ENCODE assay signal across 10 mouse cellular contexts in the genomic region with DNA sequence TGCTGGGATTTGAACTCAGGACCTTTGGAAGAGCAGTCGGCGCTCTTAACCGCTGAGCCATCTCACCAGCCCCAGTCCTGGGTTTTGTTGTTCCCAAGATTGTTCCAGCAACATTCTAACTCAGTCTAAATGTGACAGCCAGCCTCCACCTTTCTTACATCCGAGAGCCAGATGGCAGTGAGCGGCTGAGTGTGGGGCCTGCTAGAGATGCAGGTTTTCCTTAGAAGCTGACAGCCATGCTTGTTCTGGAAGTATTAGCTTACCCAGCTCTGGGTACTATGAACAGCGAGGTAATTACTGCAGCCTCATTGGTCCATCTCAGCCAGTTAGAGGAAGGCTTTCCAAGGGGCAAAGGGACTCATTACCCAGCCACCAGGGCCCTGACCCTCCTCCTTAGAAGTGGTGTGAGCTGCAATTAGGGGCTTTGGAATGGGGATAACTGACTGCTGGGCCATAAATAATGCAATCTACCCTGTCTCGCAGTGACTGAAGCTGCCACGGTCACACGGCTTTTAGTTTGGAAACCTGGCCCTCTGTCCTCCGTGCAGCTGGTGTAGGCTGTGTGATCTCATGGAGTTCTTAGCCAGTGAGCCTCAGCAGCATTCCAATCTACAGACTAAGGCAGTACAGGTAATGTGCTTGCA. TPM values are rescaled to one million over a fixed set of nuclear protein-coding genes. Genes with fewer than 3 reads are reported as not detected.
DNase-seq lines count a peak whose midpoint lies in the region; ATAC-seq and TF ChIP-seq lines count a peak whose summit lies in the region.
"Had no signal": no experiment of that assay in that cellular context is flagged by ENCODE, and none has a peak within 500 bp of the region (broad histone marks: within the 10 kb centered on the region; RNA-seq: fewer than 3 reads in every experiment).

No protein-coding gene starts in this region.

- no peak for TF ChIP-seq EP300 in stomach, postnatal 0 days (optimal IDR thresholded peaks at IDR 0.05)

- ATAC-seq in heart, embryonic 12.5 days (ENCODE audit: insufficient number of reproducible peaks, low FRiP score), result no peak
- ATAC-seq in heart, embryonic 16.5 days (replicated peaks; ENCODE audit: extremely low read depth, insufficient read depth, low FRiP score), result no peak
- no peak for ATAC-seq in cerebellum, adult (ENCODE audit: insufficient number of reproducible peaks, low FRiP score, low TSS enrichment)
- ATAC-seq in stomach, postnatal 0 days (ENCODE audit: low FRiP score, low TSS enrichment), result no peak

- H3K4me1 ChIP-seq in heart, embryonic 12.5 days (replicated peaks), result peaks cover 58% of the 10 kb centered on the region
- H3K4me1 ChIP-seq in brown adipose tissue, adult 24 weeks (ENCODE audit: control insufficient read depth, insufficient read depth, insufficient read length, low read length), result peaks cover 33% of the 10 kb centered on the region
- peaks cover 52% of the 10 kb centered on the region for H3K4me1 ChIP-seq in heart, embryonic 16.5 days (ENCODE audit: control insufficient read depth, insufficient read depth, low read length)
- peaks cover 42% of the 10 kb centered on the region for H3K4me1 ChIP-seq in midbrain, embryonic 10.5 days
- peaks cover 13% of the 10 kb centered on the region for H3K4me1 ChIP-seq in stomach, postnatal 0 days (replicated peaks; ENCODE audit: control insufficient read depth, insufficient read depth)

- peaks cover 12% of the 10 kb centered on the region for H3K36me3 ChIP-seq in heart, embryonic 12.5 days
- H3K36me3 ChIP-seq in heart, embryonic 16.5 days (ENCODE audit: control insufficient read depth, insufficient read depth), result peaks cover 7% of the 10 kb centered on the region
- H3K36me3 ChIP-seq in midbrain, embryonic 10.5 days, result peaks cover 45% of the 10 kb centered on the region
- 0 out of 2 replicates have a peak, but pooled peaks cover 5% of the 10 kb centered on the region for H3K36me3 ChIP-seq in stomach, postnatal 0 days (ENCODE audit: control insufficient read depth, insufficient read depth, low read length)

- WGBS in heart, embryonic 12.5 days, result 88% methylated on average over 10 of the region's 10 CpGs
- 81% methylated on average over 10 of the region's 10 CpGs for WGBS in heart, embryonic 16.5 days
- 68% methylated on average over 10 of the region's 10 CpGs for WGBS in midbrain, embryonic 10.5 days
- WGBS in stomach, postnatal 0 days, result 77% methylated on average over 10 of the region's 10 CpGs

- no peak overlapping the region for H3K4me3 ChIP-seq in heart, embryonic 12.5 days
- H3K4me3 ChIP-seq in brown adipose tissue, adult 24 weeks (ENCODE audit: insufficient read depth, low read depth, low read length), result no peak overlapping the region
- no peak overlapping the region for H3K4me3 ChIP-seq in heart, embryonic 16.5 days (ENCODE audit: low read length)
- no peak overlapping the region for H3K4me3 ChIP-seq in midbrain, embryonic 10.5 days
- no peak overlapping the region for H3K4me3 ChIP-seq in stomach, postnatal 0 days (ENCODE audit: low read depth, low read length)
- H3K4me3 ChIP-seq: erythroblast, embryonic 14.5 days had no signal

- no peak overlapping the region for H3K4me2 ChIP-seq in heart, embryonic 12.5 days
- H3K4me2 ChIP-seq in heart, embryonic 16.5 days (ENCODE audit: low read depth, low read length), result no peak overlapping the region
- no peak overlapping the region for H3K4me2 ChIP-seq in stomach, postnatal 0 days (replicated peaks; ENCODE audit: low read depth)

- H3K27me3 ChIP-seq in heart, embryonic 12.5 days (replicated peaks), result no peaks in the 10 kb centered on the region
- H3K27me3 ChIP-seq in heart, embryonic 16.5 days (ENCODE audit: control insufficient read depth, insufficient read depth, low read length), result no peaks in the 10 kb centered on the region
- H3K27me3 ChIP-seq in midbrain, embryonic 10.5 days (ENCODE audit: low read depth, poor library complexity, severe bottlenecking), result no peaks in the 10 kb centered on the region
- no peaks in the 10 kb centered on the region for H3K27me3 ChIP-seq in stomach, postnatal 0 days (ENCODE audit: control insufficient read depth, insufficient read depth, low read length)

- no peak overlapping the region for H3K27ac ChIP-seq in heart, embryonic 12.5 days (ENCODE audit: poor library complexity, severe bottlenecking)
- 0 out of 2 replicates have a peak overlapping the region, but pooled peaks have one; percentile 30 for H3K27ac ChIP-seq in brown adipose tissue, adult 24 weeks (replicated peaks; ENCODE audit: low read depth, low read length)
- H3K27ac ChIP-seq in heart, embryonic 16.5 days (ENCODE audit: low read length), result no peak overlapping the region
- peak overlapping the region; percentile 68 for H3K27ac ChIP-seq in midbrain, embryonic 10.5 days (replicated peaks)
- no peak overlapping the region for H3K27ac ChIP-seq in stomach, postnatal 0 days (replicated peaks)

- peak overlapping the region; percentile 42; the same call in 1 of the 2 replicates for H3K9ac ChIP-seq in heart, embryonic 12.5 days
- H3K9ac ChIP-seq in heart, embryonic 16.5 days (ENCODE audit: low read length), result peak overlapping the region; percentile 44; the same call in 1 of the 2 replicates
- no peak overlapping the region for H3K9ac ChIP-seq in stomach, postnatal 0 days (ENCODE audit: low read length)

- DNase-seq in heart, postnatal 4 days, result no peak
- DNase-seq in midbrain, embryonic 10.5 days (ENCODE audit: low spot score), result no peak
- no peak for DNase-seq in spleen, postnatal 4 days (ENCODE audit: low spot score in 2 of 2)
- DNase-seq in stomach, postnatal 0 days (ENCODE audit: low spot score), result no peak
- DNase-seq: adrenal gland, postnatal 14 days had no signal

- 0 out of 2 replicates have a peak, but pooled peaks cover 4% of the 10 kb centered on the region for H3K9me3 ChIP-seq in heart, embryonic 12.5 days (replicated peaks)
- no peaks in the 10 kb centered on the region for H3K9me3 ChIP-seq in heart, embryonic 16.5 days (replicated peaks; ENCODE audit: control insufficient read depth, low read length)
- H3K9me3 ChIP-seq in midbrain, embryonic 10.5 days (replicated peaks), result peaks cover 6% of the 10 kb centered on the region; the same call in 1 of the 2 replicates
- no peaks in the 10 kb centered on the region for H3K9me3 ChIP-seq in stomach, postnatal 0 days (ENCODE audit: control insufficient read depth, low read length)

- no peak for TF ChIP-seq CTCF in stomach, postnatal 0 days (IDR thresholded peaks at IDR 0.05; ENCODE audit: low read depth)

RNA-seq across cellular contexts. Expression of gene Trak1, which starts 22.1 kb away (rescaled TPM):
- 37.3 and 42.0 TPM in 2 replicates for polyA plus RNA-seq in heart, embryonic 12.5 days (2016; fragmentation: Nextera tagmentation; extraction: Ambion mirVana)
- total RNA-seq in heart, postnatal 4 days (2021), result 100 to 1,000 TPM; 288 to 301 TPM
- polyA plus RNA-seq in brown adipose tissue, adult 24 weeks (2012; ENCODE audit: insufficient read depth, insufficient read length, missing spikeins), result 64.3 and 66.0 TPM in 2 replicates
- 42.4 and 48.9 TPM in 2 replicates for polyA plus RNA-seq in heart, embryonic 16.5 days (2015; fragmentation: Nextera tagmentation; extraction: Ambion mirVana)
- 26.5 and 29.7 TPM in 2 replicates for polyA plus RNA-seq in midbrain, embryonic 10.5 days (2016; fragmentation: Nextera tagmentation; extraction: Ambion mirVana)
- polyA plus RNA-seq in stomach, postnatal 0 days (2015; fragmentation: Nextera tagmentation; extraction: Ambion mirVana), result 24.0 and 27.7 TPM in 2 replicates

RNA-seq across cellular contexts. Expression of gene Ulk4, which starts 42.4 kb away (rescaled TPM):
- polyA plus RNA-seq in heart, embryonic 12.5 days (2016; fragmentation: Nextera tagmentation; extraction: Ambion mirVana), result 97.4 and 111 TPM in 2 replicates
- total RNA-seq in heart, postnatal 4 days (2021), result 1 to 10 TPM; 2.5 to 2.7 TPM
- polyA plus RNA-seq in brown adipose tissue, adult 24 weeks (2012; ENCODE audit: insufficient read depth, insufficient read length, missing spikeins), result 4.4 TPM in 1 of 2 replicates, not detected in the other
- polyA plus RNA-seq in heart, embryonic 16.5 days (2015; fragmentation: Nextera tagmentation; extraction: Ambion mirVana), result 86.4 and 105 TPM in 2 replicates
- 147 and 155 TPM in 2 replicates for polyA plus RNA-seq in midbrain, embryonic 10.5 days (2016; fragmentation: Nextera tagmentation; extraction: Ambion mirVana)
- 69.3 and 73.3 TPM in 2 replicates for polyA plus RNA-seq in stomach, postnatal 0 days (2015; fragmentation: Nextera tagmentation; extraction: Ambion mirVana)

Comparison
In these comparisons a context has a peak if more than half of its experiments do, and no peak if none do; other contexts are left out.
1. H3K27ac ChIP-seq: peak in brown adipose tissue, adult 24 weeks (single experiment) and midbrain, embryonic 10.5 days (single experiment); none in heart, embryonic 12.5 days (single experiment), heart, embryonic 16.5 days (single experiment) and stomach, postnatal 0 days (single experiment).
2. RNA of gene Ulk4, which starts 42.4 kb away (polyA plus RNA-seq): 147 to 155 TPM in midbrain, embryonic 10.5 days, 86.4 to 105 TPM in heart, embryonic 16.5 days, 97.4 to 111 TPM in heart, embryonic 12.5 days and 69.3 to 73.3 TPM in stomach, postnatal 0 days; 4.4 TPM in brown adipose tissue, adult 24 weeks; every median in the first group is over 10 times any median in the second.